Mouse (Mus musculus): Measurements from ENCODE around the gene Cdr2l. TPM values are rescaled to one million over a fixed set of nuclear protein-coding genes. Genes with fewer than 3 reads are reported as not detected.

Gene Cdr2l
- total RNA-seq, 2 experiments from 2014 or later: 1.2 to 1.5 TPM

DNA sequence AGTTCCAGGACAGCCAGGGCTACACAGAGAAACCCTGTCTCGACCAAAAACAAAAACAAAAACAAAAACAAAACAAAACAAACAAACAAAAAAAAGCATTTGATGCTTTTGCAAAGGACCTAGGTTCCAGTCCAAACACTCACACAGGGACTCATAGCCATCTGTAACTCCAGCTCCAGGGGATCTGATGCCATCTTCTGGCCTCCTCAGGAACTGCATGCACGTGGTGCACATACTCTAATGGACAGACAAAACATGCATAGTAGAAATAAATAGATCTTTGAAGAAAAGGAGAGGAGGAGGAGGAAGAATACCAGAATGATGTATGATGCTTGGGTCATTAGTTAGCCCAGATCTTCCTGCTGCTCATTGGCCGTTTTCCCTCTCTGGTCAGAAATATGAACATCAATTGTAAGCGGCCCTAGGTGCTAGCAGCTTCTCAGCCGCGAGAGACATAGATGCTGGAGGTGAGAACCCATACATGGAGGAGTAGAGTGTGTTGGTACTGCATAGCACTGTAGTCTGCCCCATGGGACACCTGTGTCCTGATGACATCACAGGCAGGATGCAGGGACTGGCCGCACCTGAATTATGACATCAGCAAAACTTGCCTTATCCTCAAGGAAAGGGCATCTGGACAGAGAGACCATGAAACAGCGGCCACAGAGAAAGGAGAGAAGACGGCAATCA, 58.3 kb downstream of the Cdr2l start, which contains the start of gene Trim80:
Trim80 (plus strand) TSS at position 640 of the 690 bp plus-strand sequence.
- DNase-seq (ENCODE audit: low spot score): no peak

DNA sequence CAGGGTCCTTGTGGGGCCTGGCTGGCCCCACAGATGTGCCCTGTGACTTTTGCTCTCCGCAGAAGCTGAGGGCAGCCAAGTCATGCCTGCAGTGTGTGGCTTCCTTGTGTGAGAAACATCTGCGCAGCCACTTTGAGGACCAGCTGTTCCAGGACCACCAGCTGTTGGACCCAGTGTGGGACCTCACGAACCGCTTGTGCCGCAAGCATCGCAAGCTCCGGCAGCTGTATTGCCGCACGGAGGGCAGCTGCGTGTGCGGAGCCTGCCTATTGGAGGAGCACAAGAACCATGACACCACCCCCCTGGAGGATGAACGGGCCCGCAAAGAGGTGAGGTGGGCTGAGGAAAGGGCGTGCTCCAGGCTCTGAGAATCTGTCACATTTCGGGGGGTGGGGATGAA, 59.7 kb downstream of the Cdr2l start:
- DNase-seq (ENCODE audit: low spot score): no peak

Other genes starting within 250 kb of the Cdr2l start
- gene Cd300lf, start 247.9 kb upstream of the Cdr2l start, total RNA-seq (2021): not detected
- gene Slc9a3r1, start 218.6 kb upstream of the Cdr2l start, total RNA-seq (2021): 1 to 10 TPM; 1.6 to 1.9 TPM
- 1 to 10 TPM; 7.5 to 7.9 TPM for gene Tmem104, start 194.4 kb upstream of the Cdr2l start, total RNA-seq (2021)
- 10 to 100 TPM; 12.6 to 20.2 TPM for gene Nat9, start 194.1 kb upstream of the Cdr2l start, total RNA-seq (2021)
- gene Grin2c, start 114.7 kb upstream of the Cdr2l start, total RNA-seq (2021): under 1 TPM; 0.05 to 0.14 TPM
- 1 to 10 TPM; 3.2 TPM for gene Fdxr, start 104.9 kb upstream of the Cdr2l start, total RNA-seq (2021)
- 1 to 10 TPM; 4.7 to 6.0 TPM for gene Fads6, start 84.3 kb upstream of the Cdr2l start, total RNA-seq (2021)
- gene Otop2, start 74.8 kb upstream of the Cdr2l start, total RNA-seq (2021): not detected
- gene Ush1g, start 59.9 kb upstream of the Cdr2l start, total RNA-seq (2021): under 1 TPM; 0.16 to 0.19 TPM
- not detected for gene Otop3, start 47.2 kb upstream of the Cdr2l start, total RNA-seq (2021)
- under 1 TPM; 0.81 to 0.96 TPM for gene Hid1, start 14.2 kb upstream of the Cdr2l start, total RNA-seq (2021)
- 10 to 100 TPM; 90.3 to 95.5 TPM for gene Mrpl58, start 21.8 kb downstream of the Cdr2l start, total RNA-seq (2021)
- 100 to 1,000 TPM; 772 to 857 TPM for gene Atp5h, start 38.0 kb downstream of the Cdr2l start, total RNA-seq (2021)
- gene Kctd2, start 38.2 kb downstream of the Cdr2l start, total RNA-seq (2021): 10 to 100 TPM; 15.9 to 17.7 TPM
- not detected for gene Trim80, start 58.6 kb downstream of the Cdr2l start, total RNA-seq (2021)
- not detected for gene Slc16a5, start 80.6 kb downstream of the Cdr2l start, total RNA-seq (2021)
- 1 to 10 TPM in 1 of 2 experiments, under 1 TPM in 1; 0.82 to 1.3 TPM for gene Armc7, start 93.8 kb downstream of the Cdr2l start, total RNA-seq (2021)
- gene Nt5c, start 109.9 kb downstream of the Cdr2l start, total RNA-seq (2021): 1 to 10 TPM; 6.2 to 6.8 TPM
- gene Jpt1, start 132.5 kb downstream of the Cdr2l start, total RNA-seq (2021): 10 to 100 TPM; 49.7 to 52.4 TPM
- gene Sumo2, start 154.4 kb downstream of the Cdr2l start, total RNA-seq (2021): 100 to 1,000 TPM; 146 TPM
- gene Nup85, start 182.5 kb downstream of the Cdr2l start, total RNA-seq (2021): 10 to 100 TPM; 17.8 to 18.0 TPM
- gene Mrps7, start 222.0 kb downstream of the Cdr2l start, total RNA-seq (2021): 10 to 100 TPM; 73.3 to 79.3 TPM
- gene Gga3, start 222.1 kb downstream of the Cdr2l start, total RNA-seq (2021): 10 to 100 TPM; 15.4 to 18.8 TPM
- 10 to 100 TPM; 42.3 to 45.0 TPM for gene Mif4gd, start 231.1 kb downstream of the Cdr2l start, total RNA-seq (2021)
- gene Slc25a19, start 246.4 kb downstream of the Cdr2l start, total RNA-seq (2021): 10 to 100 TPM; 38.8 to 44.4 TPM

All from gastrocnemius, adult 18-20 months (tissue).